In the genomic region with DNA sequence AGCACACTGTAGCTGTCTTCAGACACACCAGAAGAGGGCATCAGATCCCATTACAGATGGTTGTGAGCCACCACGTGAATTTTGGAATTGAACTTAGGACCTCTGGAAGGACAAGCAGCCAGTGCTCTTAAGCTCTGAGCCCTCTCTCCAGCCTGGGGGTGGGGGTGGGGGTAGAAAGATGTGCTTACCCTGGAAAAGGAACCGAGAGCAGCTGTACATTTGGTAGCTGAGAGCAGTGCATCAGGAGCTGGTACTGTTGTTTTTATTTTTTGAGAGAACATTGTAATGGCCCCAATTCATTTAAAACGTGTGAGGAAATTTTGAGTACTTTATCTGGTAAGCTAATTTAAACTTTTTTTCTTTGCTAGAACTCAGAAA, we compare ENCODE assay signal across 20 mouse cellular contexts. TPM values are rescaled to one million over a fixed set of nuclear protein-coding genes. Genes with fewer than 3 reads are reported as not detected.
DNase-seq lines count a peak whose midpoint lies in the region; TF ChIP-seq lines count a peak whose summit lies in the region.
"Had no signal": no experiment of that assay in that cellular context is flagged by ENCODE, and none has a peak within 500 bp of the region (broad histone marks: within the 10 kb centered on the region; RNA-seq: fewer than 3 reads in every experiment).

No protein-coding gene starts in this region.

- H3K27ac ChIP-seq in gastrocnemius, adult 2 months, result no peak overlapping the region
- H3K27ac ChIP-seq in kidney, adult 2 months (ENCODE audit: insufficient read depth, low read depth, low read length), result no peak overlapping the region
- H3K27ac ChIP-seq: embryonic facial prominence, embryonic 10.5 days; embryonic facial prominence, embryonic 12.5 days; forebrain, embryonic 13.5 days; forebrain, embryonic 15.5 days had no signal

- 0 out of 2 replicates have a peak, but pooled peaks cover 5% of the 10 kb centered on the region for H3K4me1 ChIP-seq in kidney, adult 2 months (ENCODE audit: control insufficient read depth, insufficient read depth, low read length)
- H3K4me1 ChIP-seq: embryonic facial prominence, embryonic 10.5 days; embryonic facial prominence, embryonic 12.5 days; forebrain, embryonic 13.5 days; forebrain, embryonic 15.5 days had no signal

- peaks cover 3% of the 10 kb centered on the region for H3K36me3 ChIP-seq in kidney, adult 2 months (ENCODE audit: control insufficient read depth, insufficient read depth, low read length)

- 58% methylated on average over 3 of the region's 3 CpGs for WGBS in kidney, adult 2 months

- peak; percentile 27; the same call in 1 of the 2 replicates for TF ChIP-seq CTCF in gastrocnemius, adult 2 months (IDR thresholded peaks at IDR 0.05)
- 0 out of 2 replicates have a peak, but pooled peaks have one; percentile 0 for TF ChIP-seq CTCF in kidney, adult 2 months (conservative IDR thresholded peaks at IDR 0.05; ENCODE audit: insufficient read depth, insufficient read length, low read depth, low read length)

- no peak for DNase-seq in gastrocnemius, adult 2 months
- no peak for DNase-seq in gastrocnemius, postnatal 36 days
- no peak for DNase-seq in kidney, adult 2 months
- DNase-seq in kidney, postnatal 10 days, result no peak
- peak; percentile 78 for DNase-seq in A20 (ENCODE audit: low read depth, low spot score)
- DNase-seq in natural killer cell, adult 2 months (ENCODE audit: low spot score in 2 of 2), result no peak
- DNase-seq: adrenal gland, adult 8-10 months; adrenal gland, postnatal 14 days; adrenal gland, postnatal 36 days; cerebellum, adult 11-12 months; cerebellum, adult 2 months; cerebellum, adult 9-10 months; cerebellum, postnatal 10 days; cerebellum, postnatal 25 days; forebrain, postnatal 0 days had no signal

- intact Hi-C loops in gastrocnemius, adult 2 months (cut with DNase I), result no loop called here
- intact Hi-C loops in gastrocnemius, postnatal 36 days (cut with DNase I), result no loop called here

- no peak overlapping the region for H3K4me3 ChIP-seq in gastrocnemius, adult 2 months
- no peak overlapping the region for H3K4me3 ChIP-seq in kidney, adult 2 months (ENCODE audit: insufficient read depth, low read depth, low read length)
- H3K4me3 ChIP-seq: embryonic facial prominence, embryonic 10.5 days; embryonic facial prominence, embryonic 12.5 days; forebrain, embryonic 13.5 days; forebrain, embryonic 15.5 days had no signal

- no peaks in the 10 kb centered on the region for H3K27me3 ChIP-seq in kidney, adult 2 months (replicated peaks; ENCODE audit: control insufficient read depth, insufficient read depth, low read length)
- H3K27me3 ChIP-seq: embryonic facial prominence, embryonic 12.5 days; forebrain, embryonic 13.5 days; forebrain, embryonic 15.5 days; Patski had no signal

- no peak for TF ChIP-seq POLR2A in kidney, adult 2 months (IDR thresholded peaks at IDR 0.05; ENCODE audit: low read depth, low read length)

RNA-seq across cellular contexts. Expression of gene Lrch3, which starts 11.9 kb away (rescaled TPM):
- total RNA-seq in gastrocnemius, adult 2 months (2021), result 10 to 100 TPM; 14.1 to 16.0 TPM
- 10 to 100 TPM; 13.2 to 14.6 TPM for total RNA-seq in gastrocnemius, postnatal 36 days (2021)
- polyA plus RNA-seq in kidney, adult 2 months (2012; rRNA removed), result 20.6 and 21.0 TPM in 2 replicates

RNA-seq across cellular contexts. Expression of gene Rubcn, which starts 24.5 kb away (rescaled TPM):
- total RNA-seq in gastrocnemius, adult 2 months (2021), result 10 to 100 TPM; 24.0 to 28.5 TPM
- 10 to 100 TPM; 23.9 to 25.4 TPM for total RNA-seq in gastrocnemius, postnatal 36 days (2021)
- 36.9 and 38.9 TPM in 2 replicates for polyA plus RNA-seq in kidney, adult 2 months (2012; rRNA removed)

RNA-seq across cellular contexts. Expression of gene Fyttd1, which starts 24.7 kb away (rescaled TPM):
- 10 to 100 TPM; 95.0 to 95.1 TPM for total RNA-seq in gastrocnemius, adult 2 months (2021)
- total RNA-seq in gastrocnemius, postnatal 36 days (2021), result 10 to 100 TPM; 86.0 to 88.7 TPM
- polyA plus RNA-seq in kidney, adult 2 months (2012; rRNA removed), result 6.2 and 9.0 TPM in 2 replicates
